Mouse (Mus musculus): ENCODE data around the gene Cln5.

DNA sequence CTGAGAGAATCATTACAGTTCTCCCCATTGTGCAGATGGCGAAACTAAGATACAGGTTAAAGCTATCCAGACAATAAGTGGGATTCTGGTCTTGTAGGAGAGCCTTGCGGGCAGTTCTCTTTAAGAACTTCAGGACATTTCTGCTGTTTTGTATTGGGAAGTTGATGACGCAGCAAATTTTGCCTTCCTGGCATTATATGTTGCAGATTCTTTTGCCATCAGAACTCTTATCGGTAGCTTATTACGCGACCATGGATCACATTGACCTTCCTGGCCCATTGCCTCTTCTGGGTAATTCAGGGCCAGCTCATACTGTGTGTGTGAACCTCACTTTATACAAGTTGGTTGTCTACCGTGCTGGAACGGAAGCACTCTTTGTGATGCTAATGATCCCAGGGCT, 3.8 kb downstream of the Cln5 start:
- no peak for TF ChIP-seq POLR2A (IDR thresholded peaks at IDR 0.05; ENCODE audit: low read depth, low read length)
- TF ChIP-seq CTCF (IDR thresholded peaks at IDR 0.05; ENCODE audit: extremely low read depth, insufficient read depth, insufficient read length, insufficient replicate concordance): no peak

Data from spleen, adult 2 months (tissue).